Mouse (Mus musculus) urinary bladder, postnatal 14 days (tissue): ENCODE data around the gene Aph1a.
A peak's percentile ranks its signal among the peaks of the same experiment; 100 is the strongest.
"Not testable (repeated sequence)": the region's sequence is repeated elsewhere in the genome, so short reads cannot be mapped to it uniquely, and the experiment has no call there.

Source experiments
- DNase-seq: peaks from one replicate; pipeline ENCODE4 v3.0.0; 2021; ENCODE audit warnings: low spot score

Aph1a gene

DNA sequence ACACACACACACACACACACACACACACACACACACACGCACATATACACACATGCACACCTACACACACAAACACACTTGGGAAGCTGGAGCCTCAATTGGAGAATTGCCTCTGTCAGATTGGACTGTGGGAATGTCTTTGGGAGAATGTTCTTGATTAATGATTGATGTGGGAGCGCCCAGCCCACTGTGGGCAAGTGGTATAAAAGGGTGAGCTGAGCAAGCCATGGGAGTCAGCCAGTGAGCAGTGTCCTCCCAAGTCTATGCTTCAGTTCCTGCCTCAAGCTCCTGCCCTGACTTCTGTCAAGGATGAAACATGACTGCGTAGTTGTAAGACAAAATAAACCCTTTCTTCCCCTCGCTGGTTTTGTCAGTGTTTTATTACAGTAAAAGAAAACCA lies 6.2 kb upstream of the Aph1a start:
- DNase-seq = no peak

GRCm38 (mm10) chr3:95889664-95890063 lies 4.1 kb upstream of the Aph1a start:
- no peak for DNase-seq

DNA sequence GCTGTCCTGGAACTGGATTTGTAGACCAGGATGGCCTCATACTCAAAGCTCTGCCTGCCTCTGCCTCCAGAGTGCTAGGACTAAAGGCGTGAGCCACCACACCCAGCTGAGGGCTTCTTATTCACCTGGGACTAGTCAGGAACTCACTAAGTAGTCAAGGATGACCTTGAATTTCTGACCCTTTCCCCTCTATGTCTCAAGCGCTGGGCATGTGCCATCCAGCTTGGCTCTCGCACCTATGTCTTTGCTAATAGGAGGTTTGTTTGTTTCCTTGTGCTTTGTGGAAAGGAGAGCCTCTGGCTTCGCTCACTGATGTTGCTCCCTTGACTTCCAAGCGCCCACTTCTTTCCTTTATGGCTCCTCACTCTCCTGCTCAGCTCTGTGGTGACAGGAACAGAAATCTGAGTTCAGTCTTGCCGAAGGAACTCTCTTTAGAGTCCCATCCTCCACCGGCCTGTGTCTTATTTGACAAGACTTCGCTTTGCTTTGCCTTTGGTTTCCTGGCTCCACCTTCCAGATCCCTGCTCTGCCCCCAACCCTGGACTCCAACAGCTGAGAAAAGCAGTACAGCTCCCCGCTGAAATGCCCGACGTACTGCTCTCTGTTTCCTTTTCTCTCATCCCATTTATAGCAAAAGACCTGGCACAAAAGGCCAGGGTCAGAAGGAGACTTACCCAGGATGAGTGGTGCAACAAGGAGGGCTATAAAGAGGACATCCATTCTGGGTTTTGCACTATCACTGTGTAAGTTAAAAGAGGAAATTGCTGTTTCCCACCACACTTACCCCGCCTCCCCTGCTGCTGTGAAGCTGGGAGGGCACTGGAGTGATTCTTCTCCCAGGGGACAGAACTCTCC lies 2.3 kb upstream of the Aph1a start, which contains the start of gene BC028528:
Gene BC028528 (minus strand): TSS at position 795 of the 855 bp plus-strand sequence.
- DNase-seq = no peak

DNA sequence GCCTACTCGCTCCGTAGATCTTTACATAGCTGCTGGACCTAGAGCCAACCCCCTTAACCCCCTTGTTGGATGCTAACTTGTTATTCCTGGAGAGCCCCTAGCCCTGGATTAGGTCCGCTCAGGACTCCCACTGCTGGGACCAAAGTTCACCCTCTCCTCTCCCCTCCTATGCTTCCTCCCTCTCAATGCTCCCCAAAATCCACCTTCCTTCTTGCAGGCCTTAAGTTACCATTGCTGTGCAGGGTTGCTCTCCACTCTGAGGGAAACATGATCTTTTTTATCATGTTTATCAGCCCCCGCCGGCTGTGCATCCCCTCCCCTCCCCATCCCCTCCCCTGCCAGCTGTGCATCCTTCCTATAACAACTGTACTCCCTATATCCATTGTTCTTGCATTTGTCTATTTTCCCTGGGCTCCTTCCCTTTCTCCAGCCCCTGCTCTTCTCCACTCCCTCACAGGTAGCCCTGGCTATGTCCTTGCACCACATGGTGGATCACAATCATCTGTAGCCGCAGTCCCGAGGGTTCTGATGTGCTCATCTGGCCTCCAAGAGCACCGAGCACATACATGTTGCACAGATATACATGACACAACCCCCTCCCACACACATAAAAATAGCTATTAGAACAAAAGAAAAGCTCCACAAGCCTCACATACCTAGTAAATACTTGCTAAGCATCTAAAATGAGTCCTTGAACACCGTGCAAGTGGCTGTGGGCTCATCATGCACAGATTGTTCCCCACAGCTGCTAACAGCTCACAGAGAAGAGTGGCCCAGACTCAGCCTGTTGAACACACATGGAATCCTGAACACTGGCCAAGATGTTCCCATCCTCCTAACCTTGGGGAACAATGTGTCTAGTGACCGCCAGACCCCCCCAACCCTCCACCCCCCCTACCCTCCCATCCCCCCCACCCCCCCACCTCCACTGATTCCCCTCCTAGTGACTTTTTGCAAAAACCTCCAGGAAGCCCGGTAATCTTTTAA lies 1.4 kb upstream of the Aph1a start:
- no peak for DNase-seq

DNA sequence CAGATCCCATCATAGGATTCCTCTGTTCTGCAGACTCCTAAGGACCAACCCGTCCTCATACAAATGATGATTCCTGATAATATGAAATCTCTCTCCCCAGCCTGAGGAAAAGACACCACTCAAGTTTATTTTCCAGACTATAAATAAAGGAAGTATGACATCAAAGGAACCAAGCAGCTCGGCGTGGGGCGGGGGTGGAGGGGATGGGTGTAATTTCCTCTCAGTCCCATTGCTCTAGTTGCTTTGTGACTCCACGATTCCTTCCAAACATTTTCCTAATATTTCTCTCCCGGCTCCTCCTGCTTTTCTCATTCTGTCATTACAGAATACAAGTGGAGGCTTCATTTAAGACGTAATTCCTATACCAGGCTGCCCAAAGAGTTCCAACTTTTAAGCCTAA lies 643 bp upstream of the Aph1a start:
- DNase-seq = no peak

- peak; percentile 65 for DNase-seq
Measured at GRCm38 (mm10) chr3:95894317-95895160, 770 bp downstream of the Aph1a start.

DNA sequence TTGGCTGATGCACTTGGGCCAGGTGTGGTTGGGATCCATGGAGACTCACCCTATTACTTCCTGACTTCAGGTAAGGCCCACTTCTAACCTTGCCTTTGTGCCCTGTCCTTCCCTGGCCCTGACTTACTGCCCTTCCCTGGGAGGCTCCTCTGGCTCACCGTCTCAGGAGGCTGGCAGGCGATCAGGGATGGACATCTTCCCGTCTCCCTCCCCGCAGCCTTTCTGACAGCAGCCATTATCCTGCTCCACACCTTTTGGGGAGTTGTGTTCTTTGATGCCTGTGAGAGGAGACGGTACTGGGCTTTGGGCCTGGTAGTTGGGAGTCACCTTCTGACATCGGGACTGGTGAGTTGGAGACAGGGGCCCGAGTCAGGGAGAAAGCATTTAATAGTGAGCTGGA lies 1.7 kb downstream of the Aph1a start:
- DNase-seq = not testable (repeated sequence)

GRCm38 (mm10) chr3:95899800-95900524 lies 6.2 kb downstream of the Aph1a start:
- DNase-seq = no peak

GRCm38 (mm10) chr3:95901616-95902372 lies 8.0 kb downstream of the Aph1a start:
- DNase-seq = no peak

DNA sequence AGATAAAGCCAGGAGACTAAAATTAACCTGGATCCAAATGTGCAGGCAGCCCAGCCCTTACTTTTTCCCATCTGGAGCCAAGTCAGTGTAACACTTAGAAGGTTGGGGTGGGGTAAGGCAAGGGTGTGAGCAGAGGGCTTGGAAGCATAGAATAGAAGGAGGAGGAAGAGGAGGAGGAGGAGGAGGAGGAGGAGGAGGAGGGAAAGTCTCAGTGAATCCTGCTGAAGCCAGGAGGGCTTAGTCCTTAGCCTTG lies 8.5 kb downstream of the Aph1a start:
- DNase-seq = no peak

DNA sequence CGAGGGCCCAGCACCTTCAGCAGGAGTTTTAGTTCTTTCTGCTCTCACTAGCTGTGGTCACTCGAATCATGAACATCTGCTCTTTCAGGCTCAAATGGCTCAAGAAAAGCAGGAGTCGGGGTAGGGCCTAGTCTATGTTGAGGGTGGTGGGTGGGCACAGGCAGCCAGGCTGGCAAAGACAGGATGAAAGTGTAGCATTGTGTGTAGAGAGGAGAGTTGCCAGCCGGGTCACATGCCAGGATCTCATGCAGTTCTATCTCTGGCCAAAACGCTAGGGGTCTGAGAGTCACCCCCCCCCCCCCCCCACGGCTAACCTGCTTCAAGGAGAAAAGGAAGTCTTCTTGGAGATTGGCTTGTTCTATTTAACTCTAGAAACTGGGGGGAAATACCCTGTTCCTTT lies 8.9 kb downstream of the Aph1a start:
- no peak for DNase-seq

DNA sequence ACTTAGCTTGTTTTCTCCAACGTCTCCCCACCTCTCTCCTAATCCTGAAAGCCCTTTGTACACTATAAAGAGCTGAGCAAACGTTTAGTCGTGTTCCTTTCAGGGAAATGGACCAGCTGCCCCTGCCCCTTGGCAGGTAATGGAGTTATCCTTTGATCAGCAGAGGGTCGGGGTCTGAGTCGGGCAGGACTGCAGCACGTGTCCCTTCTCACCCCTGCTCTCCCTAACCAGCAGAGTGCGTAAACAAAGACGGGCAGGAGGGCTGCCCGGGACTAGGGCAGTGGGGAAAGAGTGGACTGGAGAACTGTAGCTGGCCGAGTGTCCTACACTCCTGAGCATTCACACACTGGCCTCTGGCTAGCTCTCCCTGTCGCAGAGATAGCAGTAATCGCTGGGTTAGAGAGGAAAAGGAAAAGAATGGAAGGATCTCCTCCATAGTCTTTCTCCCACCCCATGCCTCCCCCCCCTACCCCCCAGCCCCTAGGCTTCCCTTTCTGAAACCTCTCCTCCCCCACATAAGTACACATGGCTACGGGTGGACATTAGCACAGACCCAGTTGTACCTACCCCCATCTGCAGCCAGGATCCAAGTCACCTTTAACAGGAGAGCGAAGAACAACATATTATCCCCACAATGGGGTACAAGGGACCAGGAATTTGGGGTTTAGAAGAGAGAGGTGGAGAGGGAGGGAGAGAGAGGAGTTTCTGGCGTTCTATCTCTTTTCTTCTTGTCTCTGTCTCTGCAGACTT lies 10.2 kb downstream of the Aph1a start:
- no peak for DNase-seq

DNA sequence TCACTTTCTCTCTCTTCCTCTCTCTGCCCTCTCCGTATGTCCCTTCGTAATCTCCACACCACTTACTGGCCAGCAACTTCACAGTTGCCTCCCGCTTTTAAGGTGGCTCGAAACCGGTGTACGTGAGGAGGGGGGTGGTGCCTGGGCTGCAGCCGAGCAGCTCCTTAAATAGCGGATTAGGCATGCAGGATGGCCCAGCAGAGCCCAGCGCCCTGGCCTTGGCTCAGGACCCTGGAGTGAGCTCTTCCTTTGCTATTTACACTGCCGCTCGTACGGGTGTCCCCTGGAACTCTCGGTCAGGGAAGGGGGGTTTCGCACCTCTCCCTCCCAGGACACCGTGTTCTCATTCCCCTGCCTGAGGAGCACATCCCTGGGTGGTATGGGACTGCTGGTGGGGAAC lies 10.8 kb downstream of the Aph1a start, which contains the start of gene Car14:
Gene Car14 (minus strand): TSS at position 124 of the 400 bp plus-strand sequence.
- no peak for DNase-seq

- no peak for DNase-seq
Measured at GRCm38 (mm10) chr3:95905146-95905939, 11.6 kb downstream of the Aph1a start.

DNA sequence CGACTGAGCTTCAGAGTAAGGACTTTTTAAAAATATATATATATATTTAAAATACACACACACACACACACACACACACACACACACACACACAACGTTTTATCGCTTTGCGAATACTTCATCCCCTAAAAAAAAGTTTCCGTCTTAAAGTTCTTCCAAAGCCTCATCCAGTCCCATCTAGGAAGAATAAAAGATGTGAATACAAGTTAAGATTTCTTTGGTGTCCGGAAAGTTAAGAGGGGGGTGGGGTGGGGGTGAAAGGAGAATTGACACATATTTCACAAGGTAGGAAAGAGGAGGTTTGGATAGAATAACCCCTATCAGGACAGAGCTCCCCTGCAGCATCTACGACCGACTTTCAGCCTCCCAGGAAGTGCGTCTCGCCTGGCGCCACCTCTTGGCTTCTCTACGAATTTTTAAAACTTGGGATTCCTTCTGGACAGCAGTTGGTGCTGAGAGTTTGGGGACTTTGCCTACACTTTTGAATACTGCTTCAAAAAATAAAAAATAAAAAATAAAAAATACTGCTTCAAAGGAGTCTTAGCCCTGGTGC lies 12.2 kb downstream of the Aph1a start:
- DNase-seq = peak; percentile 54

GRCm38 (mm10) chr3:95906860-95907259 lies 13.1 kb downstream of the Aph1a start:
- DNase-seq = no peak

DNA sequence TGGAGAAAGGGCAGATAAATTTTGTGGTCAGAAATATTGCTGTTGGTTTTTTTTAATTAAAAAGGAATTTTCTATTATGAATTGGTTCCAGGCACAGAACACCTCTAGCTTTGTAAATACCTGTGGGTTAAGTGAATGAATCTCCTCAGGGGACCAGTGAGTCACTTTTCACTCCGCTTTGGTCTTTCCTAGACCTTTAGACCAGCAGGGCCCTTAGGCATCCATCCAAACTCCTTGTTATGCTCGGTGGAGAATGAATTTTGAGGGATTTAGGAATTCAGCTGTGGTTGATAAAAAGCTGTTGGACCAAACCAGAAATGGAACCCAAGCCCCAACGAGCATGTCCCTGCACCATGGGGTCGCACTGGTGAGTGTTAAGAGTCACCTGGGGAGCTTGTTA lies 13.8 kb downstream of the Aph1a start:
- DNase-seq = no peak

DNA sequence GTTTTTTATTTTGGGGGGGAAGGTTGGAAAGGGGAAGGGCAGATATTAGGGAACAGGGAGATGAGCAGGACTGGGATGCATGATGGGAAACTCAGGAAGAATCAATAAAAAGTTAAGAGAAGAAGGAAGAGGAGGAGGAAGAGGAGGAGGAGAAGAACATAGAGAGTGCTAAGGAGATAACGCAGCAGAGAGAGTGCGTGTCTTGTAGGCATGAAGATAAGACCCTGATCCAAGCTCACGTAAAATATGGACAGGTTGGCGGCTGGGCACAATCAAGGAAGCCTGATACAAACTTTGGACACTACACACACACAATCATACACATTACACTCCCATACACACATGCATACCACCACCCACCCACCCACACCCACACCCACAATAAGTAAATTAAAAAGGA lies 20.9 kb downstream of the Aph1a start:
- DNase-seq = no peak

GRCm38 (mm10) chr3:95916760-95917159 lies 23.0 kb downstream of the Aph1a start:
- no peak for DNase-seq
